Mouse (Mus musculus): Measurements from ENCODE around the gene Cntn4. TPM values are rescaled to one million over a fixed set of nuclear protein-coding genes. Genes with fewer than 3 reads are reported as not detected.

The Cntn4 gene
- polyA plus RNA-seq, 1 experiment from 2014 or later = 0.72 TPM

- WGBS = 7% methylated on average over 2 of the region's 2 CpGs
- DNase-seq (ENCODE audit: low spot score) = no peak
Measured at GRCm38 (mm10) chr6:106465766-106466165, 788.3 kb downstream of the Cntn4 start.

GRCm38 (mm10) chr6:106466267-106467029, 789.0 kb downstream of the Cntn4 start:
- Histone ChIP-seq H3K27ac (replicated peaks) (no peak overlapping the region), H3K4me3 (ENCODE audit: low read depth, low read length) (no peak overlapping the region), H3K27me3 (ENCODE audit: control insufficient read depth, insufficient read depth, low read length) (no peaks in the 10 kb centered on the region), H3K4me1 (replicated peaks; ENCODE audit: control insufficient read depth, insufficient read depth) (no peaks in the 10 kb centered on the region), H3K9ac (ENCODE audit: low read length) (no peak overlapping the region), H3K36me3 (ENCODE audit: control insufficient read depth, insufficient read depth, low read length) (no peaks in the 10 kb centered on the region), H3K9me3 (ENCODE audit: control insufficient read depth, low read length) (no peaks in the 10 kb centered on the region), H3K4me2 (replicated peaks; ENCODE audit: low read depth) (no peak overlapping the region)
- no peak for TF ChIP-seq EP300 (optimal IDR thresholded peaks at IDR 0.05)
- TF ChIP-seq CTCF (IDR thresholded peaks at IDR 0.05; ENCODE audit: low read depth) = no peak
- no peak for DNase-seq (ENCODE audit: low spot score)
- ATAC-seq (ENCODE audit: low FRiP score, low TSS enrichment) = no peak
- WGBS = 47% methylated on average over 5 of the region's 5 CpGs

More at GRCm38 (mm10) chr6:106465766-106466165, 788.3 kb downstream of the Cntn4 start:
- no peak overlapping the region for H3K9ac ChIP-seq (ENCODE audit: low read length)
- no peaks in the 10 kb centered on the region for H3K9me3 ChIP-seq (ENCODE audit: control insufficient read depth, low read length)
- no peaks in the 10 kb centered on the region for H3K27me3 ChIP-seq (ENCODE audit: control insufficient read depth, insufficient read depth, low read length)
- H3K36me3 ChIP-seq (ENCODE audit: control insufficient read depth, insufficient read depth, low read length) = no peaks in the 10 kb centered on the region
- no peak overlapping the region for H3K27ac ChIP-seq (replicated peaks)
- no peaks in the 10 kb centered on the region for H3K4me1 ChIP-seq (replicated peaks; ENCODE audit: control insufficient read depth, insufficient read depth)
- H3K4me2 ChIP-seq (replicated peaks; ENCODE audit: low read depth) = no peak overlapping the region
- no peak for ATAC-seq (ENCODE audit: low FRiP score, low TSS enrichment)
- TF ChIP-seq EP300 (optimal IDR thresholded peaks at IDR 0.05) = no peak
- TF ChIP-seq CTCF (IDR thresholded peaks at IDR 0.05; ENCODE audit: low read depth) = no peak
- no peak overlapping the region for H3K4me3 ChIP-seq (ENCODE audit: low read depth, low read length)

GRCm38 (mm10) chr6:106471840-106472608, 794.6 kb downstream of the Cntn4 start:
- H3K4me3 ChIP-seq (ENCODE audit: low read depth, low read length) = no peak overlapping the region
- no peaks in the 10 kb centered on the region for H3K27me3 ChIP-seq (ENCODE audit: control insufficient read depth, insufficient read depth, low read length)
- no peak overlapping the region for H3K9ac ChIP-seq (ENCODE audit: low read length)
- H3K4me2 ChIP-seq (replicated peaks; ENCODE audit: low read depth) = no peak overlapping the region
- no peaks in the 10 kb centered on the region for H3K9me3 ChIP-seq (ENCODE audit: control insufficient read depth, low read length)
- no peaks in the 10 kb centered on the region for H3K36me3 ChIP-seq (ENCODE audit: control insufficient read depth, insufficient read depth, low read length)
- DNase-seq (ENCODE audit: low spot score) = no peak
- no peak for ATAC-seq (ENCODE audit: low FRiP score, low TSS enrichment)
- WGBS = 67% methylated on average over 2 of the region's 2 CpGs
- no peaks in the 10 kb centered on the region for H3K4me1 ChIP-seq (replicated peaks; ENCODE audit: control insufficient read depth, insufficient read depth)
- TF ChIP-seq EP300 (optimal IDR thresholded peaks at IDR 0.05) = no peak
- TF ChIP-seq CTCF (IDR thresholded peaks at IDR 0.05; ENCODE audit: low read depth) = no peak
- H3K27ac ChIP-seq (replicated peaks) = no peak overlapping the region

- Histone ChIP-seq H3K9me3 (ENCODE audit: control insufficient read depth, low read length) (no peaks in the 10 kb centered on the region), H3K27ac (replicated peaks) (no peak overlapping the region), H3K9ac (ENCODE audit: low read length) (no peak overlapping the region), H3K27me3 (ENCODE audit: control insufficient read depth, insufficient read depth, low read length) (no peaks in the 10 kb centered on the region), H3K4me1 (replicated peaks; ENCODE audit: control insufficient read depth, insufficient read depth) (no peaks in the 10 kb centered on the region), H3K36me3 (ENCODE audit: control insufficient read depth, insufficient read depth, low read length) (no peaks in the 10 kb centered on the region), H3K4me2 (replicated peaks; ENCODE audit: low read depth) (no peak overlapping the region), H3K4me3 (ENCODE audit: low read depth, low read length) (no peak overlapping the region)
- 75% methylated on average over 2 of the region's 2 CpGs for WGBS
- no peak for ATAC-seq (ENCODE audit: low FRiP score, low TSS enrichment)
- TF ChIP-seq CTCF (IDR thresholded peaks at IDR 0.05; ENCODE audit: low read depth) (no peak), EP300 (optimal IDR thresholded peaks at IDR 0.05) (no peak)
- DNase-seq (ENCODE audit: low spot score) = no peak
Measured at GRCm38 (mm10) chr6:106473871-106474270, 796.4 kb downstream of the Cntn4 start.

GRCm38 (mm10) chr6:106481533-106481932, 804.1 kb downstream of the Cntn4 start:
- no peak overlapping the region for H3K4me3 ChIP-seq (ENCODE audit: low read depth, low read length)
- no peaks in the 10 kb centered on the region for H3K4me1 ChIP-seq (replicated peaks; ENCODE audit: control insufficient read depth, insufficient read depth)
- no peaks in the 10 kb centered on the region for H3K36me3 ChIP-seq (ENCODE audit: control insufficient read depth, insufficient read depth, low read length)
- H3K27me3 ChIP-seq (ENCODE audit: control insufficient read depth, insufficient read depth, low read length) = no peaks in the 10 kb centered on the region
- H3K27ac ChIP-seq (replicated peaks) = no peak overlapping the region
- 86% methylated on average over 1 of the region's 1 CpGs for WGBS
- ATAC-seq (ENCODE audit: low FRiP score, low TSS enrichment) (no peak), DNase-seq (ENCODE audit: low spot score) (no peak)
- no peak for TF ChIP-seq EP300 (optimal IDR thresholded peaks at IDR 0.05)
- no peak for TF ChIP-seq CTCF (IDR thresholded peaks at IDR 0.05; ENCODE audit: low read depth)
- no peak overlapping the region for H3K4me2 ChIP-seq (replicated peaks; ENCODE audit: low read depth)
- no peak overlapping the region for H3K9ac ChIP-seq (ENCODE audit: low read length)
- H3K9me3 ChIP-seq (ENCODE audit: control insufficient read depth, low read length) = no peaks in the 10 kb centered on the region

- ATAC-seq (ENCODE audit: low FRiP score, low TSS enrichment) (no peak), DNase-seq (ENCODE audit: low spot score) (no peak)
- Histone ChIP-seq H3K4me3 (ENCODE audit: low read depth, low read length) (no peak overlapping the region), H3K27ac (replicated peaks) (no peak overlapping the region), H3K9me3 (ENCODE audit: control insufficient read depth, low read length) (no peaks in the 10 kb centered on the region), H3K4me2 (replicated peaks; ENCODE audit: low read depth) (no peak overlapping the region), H3K9ac (ENCODE audit: low read length) (no peak overlapping the region), H3K36me3 (ENCODE audit: control insufficient read depth, insufficient read depth, low read length) (no peaks in the 10 kb centered on the region), H3K27me3 (ENCODE audit: control insufficient read depth, insufficient read depth, low read length) (no peaks in the 10 kb centered on the region), H3K4me1 (replicated peaks; ENCODE audit: control insufficient read depth, insufficient read depth) (no peaks in the 10 kb centered on the region)
- TF ChIP-seq CTCF (IDR thresholded peaks at IDR 0.05; ENCODE audit: low read depth) (no peak), EP300 (optimal IDR thresholded peaks at IDR 0.05) (no peak)
- 77% methylated on average over 3 of the region's 3 CpGs for WGBS
Measured at GRCm38 (mm10) chr6:106496303-106496702, 818.8 kb downstream of the Cntn4 start.
